Mouse (Mus musculus) heart, adult 2 months (tissue): ENCODE data around the gene Erc2.

Experiments
- CTCF ChIP-seq: fragments of 200-600 bp; IDR thresholded peaks from 2 replicates; pipeline ENCODE4 v1.8.1; 2022; ENCODE audit warnings: antibody characterized with exemption, mild to moderate bottlenecking, moderate library complexity
- EP300 ChIP-seq: fragments of 200-500 bp; IDR thresholded peaks from 2 replicates; pipeline ENCODE4 v1.6.1; 2011; ENCODE audit warnings: low read depth, low read length, control low read depth; ENCODE audit not compliant: insufficient read depth
- POLR2A ChIP-seq: fragments of 200-500 bp; IDR thresholded peaks from 2 replicates; pipeline ENCODE4 v1.6.1; 2011; ENCODE audit warnings: mild to moderate bottlenecking, low read depth, low read length, control low read depth; ENCODE audit not compliant: insufficient read depth

- TF ChIP-seq EP300, result no peak
- no peak for TF ChIP-seq CTCF
- TF ChIP-seq POLR2A, result no peak
Measured at GRCm38 (mm10) chr14:28155706-28156105, 533.5 kb downstream of the Erc2 start.
